Comparison of ENCODE assay signal across 8 mouse cellular contexts in the genomic region with DNA sequence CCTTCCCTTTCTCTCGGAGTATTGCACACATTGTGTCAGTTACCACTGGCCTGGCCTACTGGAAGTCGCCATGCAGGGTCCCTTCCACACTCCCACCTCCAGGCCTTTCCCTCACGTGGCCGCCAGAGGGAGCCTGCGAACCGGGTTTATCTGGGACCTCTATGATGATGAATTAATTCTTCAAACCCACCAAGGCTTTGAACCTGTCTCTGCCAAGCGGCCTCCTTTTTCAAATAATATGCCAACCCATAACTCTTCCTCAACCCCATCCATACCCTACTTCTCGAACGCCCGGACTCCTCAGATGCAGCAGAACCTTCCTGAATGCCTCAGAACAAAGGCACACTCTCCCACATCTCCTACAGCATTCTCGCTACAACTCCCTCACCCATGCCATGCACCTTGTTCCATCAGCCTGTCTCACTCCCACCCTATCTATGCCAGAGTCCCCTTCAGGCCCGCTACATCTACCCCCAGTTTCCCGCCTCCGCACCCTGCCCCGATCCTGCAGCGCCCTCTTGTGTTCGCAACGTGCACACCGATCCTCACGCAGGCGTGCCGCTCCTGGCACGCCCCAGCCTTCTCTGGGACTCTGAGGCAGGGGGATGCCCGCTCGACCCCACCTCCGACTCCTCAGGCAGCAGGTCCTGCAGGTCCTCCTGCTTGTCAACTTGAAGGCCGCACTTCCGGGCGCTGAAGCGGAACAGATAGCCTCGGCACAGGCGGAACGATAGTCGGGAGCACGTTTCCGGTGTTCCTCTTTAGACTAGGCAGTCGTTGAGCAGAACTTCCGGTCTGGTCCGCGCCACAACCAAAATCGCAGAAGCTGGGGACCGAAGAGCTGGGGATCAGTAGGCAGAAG. TPM values are rescaled to one million over a fixed set of nuclear protein-coding genes. Genes with fewer than 3 reads are reported as not detected.
A peak's percentile ranks its signal among the peaks of the same experiment; 100 is the strongest.
DNase-seq lines count a peak whose midpoint lies in the region.

No protein-coding gene starts in this region.

- H3K36me3 ChIP-seq in megakaryocyte, embryonic 14.5 days (replicated peaks; ENCODE audit: low read length) = peaks cover 38% of the 10 kb centered on the region

- peak; percentile 94 to 98 for DNase-seq in adrenal gland, adult (ENCODE audit: inconsistent age in 2 of 2, low spot score in 1 of 2)
- DNase-seq in embryo, embryonic 10 days (ENCODE audit: low spot score) = peak; percentile 99
- peak; percentile 86 for DNase-seq in gastrocnemius, postnatal 10 days
- peak; percentile 96 for DNase-seq in induced T-regulatory cell, adult 2 months (ENCODE audit: low read depth)
- DNase-seq in left cerebral cortex, adult 9 months (ENCODE audit: low spot score in 2 of 2) = peak; percentile 84 to 96
- peak; percentile 92 to 95 for DNase-seq in right cerebral cortex, adult 2 months (ENCODE audit: low spot score in 2 of 2)
- peak; percentile 68 for DNase-seq in urinary bladder, postnatal 10 days (ENCODE audit: low spot score)

- H3K4me3 ChIP-seq in megakaryocyte, embryonic 14.5 days (replicated peaks) = peak overlapping the region; percentile 91

- H3K4me1 ChIP-seq in megakaryocyte, embryonic 14.5 days = peaks cover 50% of the 10 kb centered on the region

- no peaks in the 10 kb centered on the region for H3K27me3 ChIP-seq in megakaryocyte, embryonic 14.5 days (replicated peaks)

- H3K9me3 ChIP-seq in megakaryocyte, embryonic 14.5 days = no peaks in the 10 kb centered on the region

RNA-seq across cellular contexts. Expression of a gene that starts 0.5 kb away (rescaled TPM):
- total RNA-seq in gastrocnemius, postnatal 10 days (2021) = 1 to 10 TPM; 5.5 to 6.6 TPM
- polyA plus RNA-seq in megakaryocyte, embryonic 14.5 days (2012; ENCODE audit: insufficient read depth, low replicate concordance) = 52.8 and 179 TPM in 2 replicates

RNA-seq across cellular contexts. Expression of a gene that starts 10.5 kb away (rescaled TPM):
- total RNA-seq in gastrocnemius, postnatal 10 days (2021) = 100 to 1,000 TPM; 118 to 161 TPM
- 55.5 and 236 TPM in 2 replicates for polyA plus RNA-seq in megakaryocyte, embryonic 14.5 days (2012; ENCODE audit: insufficient read depth, low replicate concordance)

RNA-seq across cellular contexts. Expression of a gene that starts 11.4 kb away (rescaled TPM):
- total RNA-seq in gastrocnemius, postnatal 10 days (2021) = under 1 TPM in 1 of 2 experiments, not detected in 1; 0.16 TPM
- not detected in 2 replicates for polyA plus RNA-seq in megakaryocyte, embryonic 14.5 days (2012; ENCODE audit: insufficient read depth, low replicate concordance)

RNA-seq across cellular contexts. Expression of a gene that starts 25.2 kb away (rescaled TPM):
- 100 to 1,000 TPM; 114 to 123 TPM for total RNA-seq in gastrocnemius, postnatal 10 days (2021)
- polyA plus RNA-seq in megakaryocyte, embryonic 14.5 days (2012; ENCODE audit: insufficient read depth, low replicate concordance) = 404 and 592 TPM in 2 replicates

RNA-seq across cellular contexts. Expression of a gene that starts 28.7 kb away (rescaled TPM):
- total RNA-seq in gastrocnemius, postnatal 10 days (2021) = 100 to 1,000 TPM; 153 to 168 TPM
- polyA plus RNA-seq in megakaryocyte, embryonic 14.5 days (2012; ENCODE audit: insufficient read depth, low replicate concordance) = 283 and 366 TPM in 2 replicates

Comparison
In these comparisons a context has a peak if more than half of its experiments do, and no peak if none do; other contexts are left out.
1. Peak in every context shown above with its lines: DNase-seq and H3K4me3 ChIP-seq.